9 mouse cellular contexts compared by ENCODE assay signal in genomic region chr2:62573099-62573752, GRCm38 (mm10). TPM values are rescaled to one million over a fixed set of nuclear protein-coding genes. Genes with fewer than 3 reads are reported as not detected.
DNase-seq lines count a peak whose midpoint lies in the region; ATAC-seq and TF ChIP-seq lines count a peak whose summit lies in the region.
"Had no signal": no experiment of that assay in that cellular context is flagged by ENCODE, and none has a peak within 500 bp of the region (broad histone marks: within the 10 kb centered on the region; RNA-seq: fewer than 3 reads in every experiment).

No protein-coding gene starts in this region.

- ATAC-seq in heart, embryonic 16.5 days (replicated peaks; ENCODE audit: extremely low read depth, insufficient read depth, low FRiP score) = no peak
- no peak for ATAC-seq in heart, embryonic 12.5 days (ENCODE audit: insufficient number of reproducible peaks, low FRiP score)
- no peak for ATAC-seq in intestine, postnatal 0 days

- no peaks in the 10 kb centered on the region for H3K36me3 ChIP-seq in heart, embryonic 16.5 days (ENCODE audit: control insufficient read depth, insufficient read depth)
- H3K36me3 ChIP-seq in heart, embryonic 12.5 days = no peaks in the 10 kb centered on the region
- no peaks in the 10 kb centered on the region for H3K36me3 ChIP-seq in intestine, postnatal 0 days (ENCODE audit: control insufficient read depth, insufficient read depth)
- H3K36me3 ChIP-seq: forebrain, embryonic 12.5 days had no signal

- peak overlapping the region; percentile 34 for H3K4me3 ChIP-seq in heart, embryonic 16.5 days (ENCODE audit: low read length)
- H3K4me3 ChIP-seq in heart, embryonic 12.5 days = no peak overlapping the region
- peak overlapping the region; percentile 29 for H3K4me3 ChIP-seq in intestine, postnatal 0 days (ENCODE audit: low read depth, low read length)
- H3K4me3 ChIP-seq: forebrain, embryonic 12.5 days had no signal

- no peaks in the 10 kb centered on the region for H3K27me3 ChIP-seq in heart, embryonic 16.5 days (ENCODE audit: control insufficient read depth, insufficient read depth, low read length)
- H3K27me3 ChIP-seq in heart, embryonic 12.5 days (replicated peaks) = no peaks in the 10 kb centered on the region
- no peaks in the 10 kb centered on the region for H3K27me3 ChIP-seq in intestine, postnatal 0 days (replicated peaks; ENCODE audit: control insufficient read depth, insufficient read depth, low read length)
- H3K27me3 ChIP-seq: forebrain, embryonic 12.5 days had no signal

- no peaks in the 10 kb centered on the region for H3K9me3 ChIP-seq in heart, embryonic 16.5 days (replicated peaks; ENCODE audit: control insufficient read depth, low read length)
- no peaks in the 10 kb centered on the region for H3K9me3 ChIP-seq in heart, embryonic 12.5 days (replicated peaks)
- no peaks in the 10 kb centered on the region for H3K9me3 ChIP-seq in intestine, postnatal 0 days (ENCODE audit: control insufficient read depth)
- H3K9me3 ChIP-seq: forebrain, embryonic 12.5 days had no signal

- peak; percentile 17 for DNase-seq in right cerebral cortex, postnatal 25 days
- DNase-seq in right cerebral cortex, postnatal 10 days (ENCODE audit: low spot score in 2 of 2) = no peak
- DNase-seq in spleen, postnatal 14 days (ENCODE audit: low spot score in 2 of 2) = no peak
- DNase-seq in testis, postnatal 10 days (ENCODE audit: low spot score) = no peak
- DNase-seq: kidney, postnatal 14 days had no signal

- 71% methylated on average over 10 of the region's 10 CpGs for WGBS in heart, embryonic 16.5 days
- WGBS in heart, embryonic 12.5 days = 79% methylated on average over 10 of the region's 10 CpGs
- WGBS in intestine, postnatal 0 days = 69% methylated on average over 10 of the region's 10 CpGs

- peak overlapping the region; percentile 17; the same call in 1 of the 2 replicates for H3K9ac ChIP-seq in heart, embryonic 16.5 days (ENCODE audit: low read length)
- H3K9ac ChIP-seq in heart, embryonic 12.5 days = no peak overlapping the region
- no peak overlapping the region for H3K9ac ChIP-seq in intestine, postnatal 0 days (ENCODE audit: low read depth, low read length)
- H3K9ac ChIP-seq: forebrain, embryonic 12.5 days had no signal

- no peaks in the 10 kb centered on the region for H3K4me1 ChIP-seq in heart, embryonic 16.5 days (ENCODE audit: control insufficient read depth, insufficient read depth, low read length)
- no peaks in the 10 kb centered on the region for H3K4me1 ChIP-seq in heart, embryonic 12.5 days (replicated peaks)
- H3K4me1 ChIP-seq in intestine, postnatal 0 days (replicated peaks; ENCODE audit: control insufficient read depth, insufficient read depth, low read length) = no peaks in the 10 kb centered on the region
- H3K4me1 ChIP-seq: forebrain, embryonic 12.5 days had no signal

- peak overlapping the region; percentile 66 for H3K27ac ChIP-seq in heart, embryonic 16.5 days (ENCODE audit: low read length)
- H3K27ac ChIP-seq in heart, embryonic 12.5 days (ENCODE audit: poor library complexity, severe bottlenecking) = no peak overlapping the region
- H3K27ac ChIP-seq in intestine, postnatal 0 days (ENCODE audit: low read depth, low read length) = no peak overlapping the region
- H3K27ac ChIP-seq: forebrain, embryonic 12.5 days had no signal

- peak overlapping the region; percentile 37 for H3K4me2 ChIP-seq in heart, embryonic 16.5 days (ENCODE audit: low read depth, low read length)
- H3K4me2 ChIP-seq in heart, embryonic 12.5 days = no peak overlapping the region
- peak overlapping the region; percentile 37 for H3K4me2 ChIP-seq in intestine, postnatal 0 days (replicated peaks; ENCODE audit: low read depth)
- H3K4me2 ChIP-seq: forebrain, embryonic 12.5 days had no signal

- no peak for TF ChIP-seq CTCF in intestine, postnatal 0 days (IDR thresholded peaks at IDR 0.05; ENCODE audit: low read depth)

RNA-seq across cellular contexts. Expression of gene Fap, which starts 0.6 kb away (rescaled TPM):
- polyA plus RNA-seq in heart, embryonic 16.5 days (2015; fragmentation: Nextera tagmentation; extraction: Ambion mirVana) = 4.2 TPM in 2 replicates
- polyA plus RNA-seq in heart, embryonic 12.5 days (2016; fragmentation: Nextera tagmentation; extraction: Ambion mirVana) = 0.34 and 0.41 TPM in 2 replicates
- 2.8 and 3.6 TPM in 2 replicates for polyA plus RNA-seq in intestine, postnatal 0 days (2015; fragmentation: Nextera tagmentation; extraction: Ambion mirVana)
